Mouse (Mus musculus) forebrain, embryonic 11.5 days (tissue): ENCODE results near the gene Lin7b. TPM values are rescaled to one million over a fixed set of nuclear protein-coding genes. Genes with fewer than 3 reads are reported as not detected.

Experiments
- ATAC-seq: fragments of 200-750 bp; cut with Nextera tagmentation; replicated peaks from 2 replicates; pipeline ENCODE4 v1.8.0; 2017; ENCODE audit warnings: moderate TSS enrichment; ENCODE audit not compliant: low FRiP score
- DNase-seq: peaks from one replicate; pipeline ENCODE4 v3.0.0-alpha.2; 2017; ENCODE audit warnings: low spot score
- H3K27ac ChIP-seq: fragments of 300-500 bp; sonication (generic); 2 replicates; pipeline ENCODE4 v1.5.1; 2014; ENCODE audit warnings: low read depth, low read length
- H3K27me3 ChIP-seq: fragments of 300-500 bp; sonication (generic); 2 replicates; pipeline ENCODE4 v1.6.1; 2014; ENCODE audit warnings: mild to moderate bottlenecking, low read length, mixed read lengths; ENCODE audit not compliant: control insufficient read depth, insufficient read depth
- H3K36me3 ChIP-seq: fragments of 300-500 bp; sonication (generic); 2 replicates; pipeline ENCODE4 v1.6.1; 2014; ENCODE audit warnings: mild to moderate bottlenecking, low read length, moderate library complexity, mixed read lengths; ENCODE audit not compliant: control insufficient read depth, insufficient read depth
- H3K4me1 ChIP-seq: fragments of 300-500 bp; sonication (generic); replicated peaks from 2 replicates; pipeline ENCODE4 v1.6.1; 2014; ENCODE audit warnings: low read length, mixed read lengths; ENCODE audit not compliant: control insufficient read depth, insufficient read depth
- H3K4me2 ChIP-seq: fragments of 300-500 bp; sonication (generic); 2 replicates; pipeline ENCODE4 v1.6.1; 2014; ENCODE audit warnings: low read depth, mild to moderate bottlenecking, low read length, moderate library complexity, mixed read lengths; ENCODE audit not compliant: severe bottlenecking
- H3K4me3 ChIP-seq: fragments of 300-500 bp; sonication (generic); 2 replicates; pipeline ENCODE4 v1.5.1; 2014; ENCODE audit warnings: low read depth, low read length
- H3K9ac ChIP-seq: fragments of 300-500 bp; sonication (generic); 2 replicates; pipeline ENCODE4 v1.6.1; 2014; ENCODE audit warnings: low read length
- H3K9me3 ChIP-seq: fragments of 300-500 bp; sonication (generic); 2 replicates; pipeline ENCODE4 v1.6.1; 2016; ENCODE audit warnings: low read length, mixed read lengths; ENCODE audit not compliant: control insufficient read depth
- WGBS: fragments of 180-500 bp; shearing (Covaris S2); extraction: QIAGEN DNeasy Blood & Tissue Kit; methylation state at CpG from one replicate; pipeline ENCODE4 v1.1.7; 2014; 5-methylcytosine and 5-hydroxymethylcytosine counted together
- polyA plus RNA-seq: library from polyadenylated mRNA; unstranded; fragments of >200 nt; fragmentation: Nextera tagmentation; extraction: Ambion mirVana; gene quantifications from 2 replicates; pipeline ENCODE4 v1.2.1, GENCODE M21; 2014

Lin7b gene
- 0.48 and 1.5 TPM in 2 replicates for polyA plus RNA-seq

- Histone ChIP-seq H3K4me2 (peak within 1 kb of the TSS; percentile 91), H3K9ac (peak within 1 kb of the TSS; percentile 50; the same call in 1 of the 2 replicates), H3K4me3 (peak within 1 kb of the TSS; percentile 39), H3K27ac (no peak within 1 kb of the TSS), H3K36me3 (peaks cover 3% of the 10 kb centered on the region; the same call in 1 of the 2 replicates), H3K4me1 (peaks cover 13% of the 10 kb centered on the region), H3K27me3 (peaks cover 16% of the 10 kb centered on the region), H3K9me3 (no peaks in the 10 kb centered on the region)
- peak; percentile 94 for DNase-seq
- WGBS: 11% methylated on average over 28 of the region's 28 CpGs
- ATAC-seq: peak; percentile 62
Observed at GRCm38 (mm10) chr7:45370475-45371311, at the start of gene Lin7b. Lin7b (minus strand) TSS chr7:45370583.

GRCm38 (mm10) chr7:45417962-45418492 lies 47.6 kb upstream of the Lin7b start:
- Histone ChIP-seq H3K4me1 (peaks cover 13% of the 10 kb centered on the region; the same call in 1 of the 2 replicates), H3K4me2 (no peak overlapping the region), H3K36me3 (peaks cover 12% of the 10 kb centered on the region; the same call in 1 of the 2 replicates), H3K9me3 (no peaks in the 10 kb centered on the region), H3K27me3 (peaks cover 66% of the 10 kb centered on the region), H3K4me3 (no peak overlapping the region), H3K9ac (no peak overlapping the region), H3K27ac (no peak overlapping the region)
- DNase-seq (no peak), ATAC-seq (no peak)
- 11% methylated on average over 13 of the region's 13 CpGs for WGBS

- Histone ChIP-seq H3K36me3 (no peaks in the 10 kb centered on the region), H3K4me2 (no peak overlapping the region), H3K4me1 (peaks cover 13% of the 10 kb centered on the region; the same call in 1 of the 2 replicates), H3K27me3 (peaks cover 82% of the 10 kb centered on the region), H3K9me3 (no peaks in the 10 kb centered on the region), H3K9ac (no peak overlapping the region), H3K4me3 (no peak overlapping the region), H3K27ac (no peak overlapping the region)
- WGBS: 11% methylated on average over 37 of the region's 37 CpGs
- DNase-seq (no peak), ATAC-seq (no peak)
Observed at GRCm38 (mm10) chr7:45415636-45416035, 45.3 kb upstream of the Lin7b start.

GRCm38 (mm10) chr7:45414740-45415224 lies 44.4 kb upstream of the Lin7b start:
- H3K4me2 ChIP-seq: no peak overlapping the region
- H3K4me1 ChIP-seq: peaks cover 13% of the 10 kb centered on the region; the same call in 1 of the 2 replicates
- H3K9ac ChIP-seq: no peak overlapping the region
- 38% methylated on average over 12 of the region's 12 CpGs for WGBS
- no peak overlapping the region for H3K27ac ChIP-seq
- H3K4me3 ChIP-seq: no peak overlapping the region
- H3K27me3 ChIP-seq: peaks cover 79% of the 10 kb centered on the region
- H3K36me3 ChIP-seq: no peaks in the 10 kb centered on the region
- ATAC-seq (no peak), DNase-seq (no peak)
- no peaks in the 10 kb centered on the region for H3K9me3 ChIP-seq

- no peak for DNase-seq
- peak overlapping the region; percentile 53 for H3K9ac ChIP-seq
- H3K27me3 ChIP-seq: peaks cover 81% of the 10 kb centered on the region
- 3% methylated on average over 27 of the region's 27 CpGs for whole genome bisulfite sequencing
- peaks cover 13% of the 10 kb centered on the region; the same call in 1 of the 2 replicates for H3K4me1 ChIP-seq
- peak overlapping the region; percentile 44 for H3K4me3 ChIP-seq
- H3K4me2 ChIP-seq: peak overlapping the region; percentile 82
- no peaks in the 10 kb centered on the region for H3K36me3 ChIP-seq
- H3K9me3 ChIP-seq: no peaks in the 10 kb centered on the region
- 0 out of 2 replicates have a peak, but pooled peaks have one; percentile 11 for ATAC-seq
- no peak overlapping the region for H3K27ac ChIP-seq
Observed at GRCm38 (mm10) chr7:45413864-45414739, 43.7 kb upstream of the Lin7b start.

- Histone ChIP-seq H3K27me3 (peaks cover 81% of the 10 kb centered on the region), H3K9me3 (no peaks in the 10 kb centered on the region), H3K36me3 (no peaks in the 10 kb centered on the region), H3K4me3 (peak within 1 kb of the TSS; percentile 44), H3K27ac (no peak within 1 kb of the TSS), H3K9ac (peak within 1 kb of the TSS; percentile 53), H3K4me1 (peaks cover 13% of the 10 kb centered on the region; the same call in 1 of the 2 replicates), H3K4me2 (peak within 1 kb of the TSS; percentile 82)
- ATAC-seq: peak; percentile 32
- peak; percentile 75 for DNase-seq
- 3% methylated on average over 43 of the region's 45 CpGs for WGBS
Observed at GRCm38 (mm10) chr7:45413113-45413863, 42.9 kb upstream of the Lin7b start, which contains the start of gene Ntf5. Ntf5 (plus strand) TSS chr7:45413695.

GRCm38 (mm10) chr7:45412421-45412820 lies 42.0 kb upstream of the Lin7b start:
- Histone ChIP-seq H3K9me3 (no peaks in the 10 kb centered on the region), H3K27me3 (peaks cover 87% of the 10 kb centered on the region), H3K4me2 (no peak overlapping the region), H3K4me3 (no peak overlapping the region), H3K36me3 (no peaks in the 10 kb centered on the region), H3K4me1 (peaks cover 13% of the 10 kb centered on the region; the same call in 1 of the 2 replicates), H3K27ac (no peak overlapping the region), H3K9ac (no peak overlapping the region)
- no peak for DNase-seq
- no peak for ATAC-seq
- WGBS: 94% methylated on average over 2 of the region's 2 CpGs
